Mouse (Mus musculus): Measurements from ENCODE around the gene Polr2j. TPM values are rescaled to one million over a fixed set of nuclear protein-coding genes. Genes with fewer than 3 reads are reported as not detected.

Polr2j gene
- polyA plus RNA-seq (2014; fragmentation: Nextera tagmentation; extraction: Ambion mirVana) = 227 and 230 TPM in 2 replicates

- H3K36me3 ChIP-seq (ENCODE audit: control insufficient read depth, insufficient read depth, low read length) = peaks cover 18% of the 10 kb centered on the region
- ATAC-seq (ENCODE audit: low read depth) = peak; percentile 97
- WGBS = 3% methylated on average over 38 of the region's 42 CpGs
- H3K4me2 ChIP-seq (ENCODE audit: low read depth, low read length) = peak within 1 kb of the TSS; percentile 88
- peak within 1 kb of the TSS; percentile 89 for H3K9ac ChIP-seq (ENCODE audit: low read depth, low read length)
- peak within 1 kb of the TSS; percentile 61 for H3K27ac ChIP-seq (replicated peaks; ENCODE audit: low read depth, low read length)
- H3K9me3 ChIP-seq (ENCODE audit: control insufficient read depth, low read length) = no peaks in the 10 kb centered on the region
- H3K27me3 ChIP-seq (replicated peaks; ENCODE audit: control insufficient read depth, insufficient read depth, low read length) = no peaks in the 10 kb centered on the region
- H3K4me3 ChIP-seq (ENCODE audit: low read depth, low read length) = peak within 1 kb of the TSS; percentile 90
- DNase-seq (ENCODE audit: low spot score) = peak; percentile 98
- peaks cover 14% of the 10 kb centered on the region for H3K4me1 ChIP-seq (ENCODE audit: control insufficient read depth, insufficient read depth, low read length)
Observed at GRCm38 (mm10) chr5:136115891-136116783, at the start of gene Polr2j. Gene Polr2j, plus strand, starts transcription at chr5:136116631.

GRCm38 (mm10) chr5:136069411-136069810, 47.0 kb upstream of the Polr2j start:
- no peaks in the 10 kb centered on the region for H3K36me3 ChIP-seq (ENCODE audit: control insufficient read depth, insufficient read depth, low read length)
- H3K9me3 ChIP-seq (ENCODE audit: control insufficient read depth, low read length) = no peaks in the 10 kb centered on the region
- no peak overlapping the region for H3K4me3 ChIP-seq (ENCODE audit: low read depth, low read length)
- ATAC-seq (ENCODE audit: low read depth) = no peak
- no peak overlapping the region for H3K4me2 ChIP-seq (ENCODE audit: low read depth, low read length)
- H3K27ac ChIP-seq (replicated peaks; ENCODE audit: low read depth, low read length) = no peak overlapping the region
- H3K27me3 ChIP-seq (replicated peaks; ENCODE audit: control insufficient read depth, insufficient read depth, low read length) = no peaks in the 10 kb centered on the region
- 70% methylated on average over 2 of the region's 2 CpGs for WGBS
- no peak overlapping the region for H3K9ac ChIP-seq (ENCODE audit: low read depth, low read length)
- no peaks in the 10 kb centered on the region for H3K4me1 ChIP-seq (ENCODE audit: control insufficient read depth, insufficient read depth, low read length)
- no peak for DNase-seq (ENCODE audit: low spot score)

DNA sequence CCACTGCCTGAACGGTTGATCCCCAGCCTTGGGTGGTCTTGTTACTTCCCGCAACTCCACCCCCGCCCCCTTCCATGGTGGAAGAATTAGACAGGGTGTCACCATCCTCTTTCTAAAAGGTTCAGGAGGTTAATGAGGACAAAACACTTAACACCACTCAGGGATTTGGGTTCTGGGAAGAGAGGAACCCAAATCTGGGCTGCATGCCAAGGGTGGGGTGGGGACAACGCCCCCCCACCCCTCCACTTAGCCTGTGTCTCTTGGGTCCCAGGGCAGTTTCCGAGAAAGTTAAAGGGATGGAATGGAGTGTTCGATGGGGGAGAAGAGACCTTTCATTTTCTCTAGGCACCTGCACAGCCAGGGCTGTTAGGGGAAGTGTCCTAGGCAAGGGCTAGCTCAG, 43.4 kb upstream of the Polr2j start:
- Histone ChIP-seq H3K9ac (ENCODE audit: low read depth, low read length) (no peak overlapping the region), H3K27ac (replicated peaks; ENCODE audit: low read depth, low read length) (no peak overlapping the region), H3K36me3 (ENCODE audit: control insufficient read depth, insufficient read depth, low read length) (no peaks in the 10 kb centered on the region), H3K4me2 (ENCODE audit: low read depth, low read length) (no peak overlapping the region), H3K9me3 (ENCODE audit: control insufficient read depth, low read length) (no peaks in the 10 kb centered on the region), H3K27me3 (replicated peaks; ENCODE audit: control insufficient read depth, insufficient read depth, low read length) (no peaks in the 10 kb centered on the region), H3K4me1 (ENCODE audit: control insufficient read depth, insufficient read depth, low read length) (no peaks in the 10 kb centered on the region), H3K4me3 (ENCODE audit: low read depth, low read length) (no peak overlapping the region)
- no peak for DNase-seq (ENCODE audit: low spot score)
- no peak for ATAC-seq (ENCODE audit: low read depth)
- 54% methylated on average over 6 of the region's 6 CpGs for WGBS

DNA sequence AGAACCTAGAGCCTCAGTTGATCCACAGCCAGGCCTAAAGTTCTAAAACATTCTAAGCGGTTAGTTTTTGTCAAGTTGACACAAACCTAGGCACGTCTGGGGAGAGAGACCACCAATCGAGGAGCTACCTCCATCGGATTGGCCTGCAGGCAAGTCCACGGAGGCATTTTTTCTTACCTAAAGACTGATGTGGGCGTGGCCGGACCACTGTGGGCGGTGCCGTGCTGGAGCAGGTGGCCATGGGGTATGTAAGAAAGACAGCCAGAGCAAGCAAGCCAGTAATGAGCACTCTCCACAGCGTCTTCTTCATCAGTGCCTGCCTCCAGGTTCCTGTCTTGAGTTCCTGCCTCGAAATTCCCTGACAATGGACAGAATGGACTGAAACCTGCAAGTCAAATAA, 42.9 kb upstream of the Polr2j start:
- 63% methylated on average over 11 of the region's 11 CpGs for WGBS
- Histone ChIP-seq H3K9ac (ENCODE audit: low read depth, low read length) (no peak overlapping the region), H3K4me2 (ENCODE audit: low read depth, low read length) (no peak overlapping the region)

GRCm38 (mm10) chr5:136075076-136075475, 41.4 kb upstream of the Polr2j start:
- ATAC-seq (ENCODE audit: low read depth) = no peak
- Histone ChIP-seq H3K4me1 (ENCODE audit: control insufficient read depth, insufficient read depth, low read length) (no peaks in the 10 kb centered on the region), H3K27me3 (replicated peaks; ENCODE audit: control insufficient read depth, insufficient read depth, low read length) (no peaks in the 10 kb centered on the region), H3K27ac (replicated peaks; ENCODE audit: low read depth, low read length) (no peak overlapping the region), H3K9ac (ENCODE audit: low read depth, low read length) (no peak overlapping the region), H3K4me2 (ENCODE audit: low read depth, low read length) (no peak overlapping the region), H3K9me3 (ENCODE audit: control insufficient read depth, low read length) (no peaks in the 10 kb centered on the region), H3K36me3 (ENCODE audit: control insufficient read depth, insufficient read depth, low read length) (no peaks in the 10 kb centered on the region), H3K4me3 (ENCODE audit: low read depth, low read length) (no peak overlapping the region)
- DNase-seq (ENCODE audit: low spot score) = no peak
- WGBS = 95% methylated on average over 5 of the region's 5 CpGs

More for the DNA sequence above, 42.9 kb upstream of the Polr2j start:
- Histone ChIP-seq H3K9me3 (ENCODE audit: control insufficient read depth, low read length) (no peaks in the 10 kb centered on the region), H3K27ac (replicated peaks; ENCODE audit: low read depth, low read length) (no peak overlapping the region), H3K36me3 (ENCODE audit: control insufficient read depth, insufficient read depth, low read length) (no peaks in the 10 kb centered on the region), H3K4me3 (ENCODE audit: low read depth, low read length) (no peak overlapping the region), H3K4me1 (ENCODE audit: control insufficient read depth, insufficient read depth, low read length) (no peaks in the 10 kb centered on the region), H3K27me3 (replicated peaks; ENCODE audit: control insufficient read depth, insufficient read depth, low read length) (no peaks in the 10 kb centered on the region)
- ATAC-seq (ENCODE audit: low read depth) (no peak), DNase-seq (ENCODE audit: low spot score) (no peak)

DNA sequence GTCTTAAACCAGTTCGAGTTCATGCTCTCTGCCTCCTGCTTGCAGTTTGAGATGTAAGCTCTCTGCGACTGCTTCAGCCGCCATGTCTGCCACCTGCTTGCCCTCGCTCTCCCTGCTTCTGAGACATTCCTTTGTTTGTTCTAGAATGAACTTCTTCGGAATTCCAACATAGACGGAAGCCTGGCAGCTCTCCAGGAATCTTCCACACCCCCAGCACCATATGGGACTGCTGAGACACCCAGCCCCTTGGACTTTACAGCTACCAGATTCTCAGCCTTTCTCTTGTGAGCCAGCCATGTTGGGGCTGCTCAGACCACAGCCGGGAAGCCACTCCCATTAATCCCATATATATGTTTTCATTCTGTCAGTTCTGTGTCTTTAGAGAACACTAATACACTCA, 40.1 kb upstream of the Polr2j start:
- no peak overlapping the region for H3K4me2 ChIP-seq (ENCODE audit: low read depth, low read length)
- peak; percentile 30 for ATAC-seq (ENCODE audit: low read depth)
- 24% methylated on average over 7 of the region's 7 CpGs for WGBS

GRCm38 (mm10) chr5:136077001-136077550, 39.4 kb upstream of the Polr2j start:
- Histone ChIP-seq H3K9ac (ENCODE audit: low read depth, low read length) (no peak overlapping the region), H3K4me3 (ENCODE audit: low read depth, low read length) (no peak overlapping the region), H3K4me1 (ENCODE audit: control insufficient read depth, insufficient read depth, low read length) (no peaks in the 10 kb centered on the region), H3K4me2 (ENCODE audit: low read depth, low read length) (no peak overlapping the region), H3K27ac (replicated peaks; ENCODE audit: low read depth, low read length) (no peak overlapping the region), H3K27me3 (replicated peaks; ENCODE audit: control insufficient read depth, insufficient read depth, low read length) (no peaks in the 10 kb centered on the region), H3K9me3 (ENCODE audit: control insufficient read depth, low read length) (no peaks in the 10 kb centered on the region), H3K36me3 (ENCODE audit: control insufficient read depth, insufficient read depth, low read length) (no peaks in the 10 kb centered on the region)
- 76% methylated on average over 9 of the region's 9 CpGs for WGBS
- no peak for ATAC-seq (ENCODE audit: low read depth)
- DNase-seq (ENCODE audit: low spot score) = no peak

More for the DNA sequence above, 40.1 kb upstream of the Polr2j start:
- H3K4me3 ChIP-seq (ENCODE audit: low read depth, low read length) = no peak overlapping the region
- H3K9ac ChIP-seq (ENCODE audit: low read depth, low read length) = no peak overlapping the region
- H3K36me3 ChIP-seq (ENCODE audit: control insufficient read depth, insufficient read depth, low read length) = no peaks in the 10 kb centered on the region
- peak; percentile 64 for DNase-seq (ENCODE audit: low spot score)
- no peaks in the 10 kb centered on the region for H3K27me3 ChIP-seq (replicated peaks; ENCODE audit: control insufficient read depth, insufficient read depth, low read length)
- H3K4me1 ChIP-seq (ENCODE audit: control insufficient read depth, insufficient read depth, low read length) = no peaks in the 10 kb centered on the region
- H3K27ac ChIP-seq (replicated peaks; ENCODE audit: low read depth, low read length) = 0 out of 2 replicates have a peak overlapping the region, but pooled peaks have one; percentile 12
- H3K9me3 ChIP-seq (ENCODE audit: control insufficient read depth, low read length) = no peaks in the 10 kb centered on the region

- no peak overlapping the region for H3K27ac ChIP-seq (replicated peaks; ENCODE audit: low read depth, low read length)
- H3K36me3 ChIP-seq (ENCODE audit: control insufficient read depth, insufficient read depth, low read length) = no peaks in the 10 kb centered on the region
- ATAC-seq (ENCODE audit: low read depth) (no peak), DNase-seq (ENCODE audit: low spot score) (no peak)
- WGBS = 95% methylated on average over 5 of the region's 5 CpGs
- H3K9ac ChIP-seq (ENCODE audit: low read depth, low read length) = no peak overlapping the region
- H3K27me3 ChIP-seq (replicated peaks; ENCODE audit: control insufficient read depth, insufficient read depth, low read length) = no peaks in the 10 kb centered on the region
- H3K4me3 ChIP-seq (ENCODE audit: low read depth, low read length) = no peak overlapping the region
- no peaks in the 10 kb centered on the region for H3K9me3 ChIP-seq (ENCODE audit: control insufficient read depth, low read length)
- H3K4me1 ChIP-seq (ENCODE audit: control insufficient read depth, insufficient read depth, low read length) = no peaks in the 10 kb centered on the region
- H3K4me2 ChIP-seq (ENCODE audit: low read depth, low read length) = no peak overlapping the region
Observed at GRCm38 (mm10) chr5:136078136-136078535, 38.3 kb upstream of the Polr2j start.

Data from embryonic facial prominence, embryonic 14.5 days (tissue).